9 mouse cellular contexts compared by ENCODE assay signal in genomic region chr7:142428213-142428612, GRCm38 (mm10). TPM values are rescaled to one million over a fixed set of nuclear protein-coding genes. Genes with fewer than 3 reads are reported as not detected.
DNase-seq lines count a peak whose midpoint lies in the region; TF ChIP-seq lines count a peak whose summit lies in the region.
"Had no signal": no experiment of that assay in that cellular context is flagged by ENCODE, and none has a peak within 500 bp of the region (broad histone marks: within the 10 kb centered on the region; RNA-seq: fewer than 3 reads in every experiment).

No protein-coding gene starts in this region.

- H3K27me3 ChIP-seq in cerebellum, adult 2 months (ENCODE audit: control insufficient read depth, insufficient read depth, low read length) = no peaks in the 10 kb centered on the region

- TF ChIP-seq CTCF in cerebellum, adult 2 months (IDR thresholded peaks at IDR 0.05; ENCODE audit: borderline replicate concordance, insufficient read depth, low read depth, low read length) = peak; percentile 36; the same call in 1 of the 2 replicates
- TF ChIP-seq CTCF in lung, adult 2 months (IDR thresholded peaks at IDR 0.05; ENCODE audit: insufficient read depth, low read length) = peak; percentile 1; the same call in 1 of the 2 replicates
- 0 out of 2 replicates have a peak, but pooled peaks have one; percentile 14 for TF ChIP-seq CTCF in cortical plate, adult 2 months (IDR thresholded peaks at IDR 0.05; ENCODE audit: extremely low read depth, insufficient read depth, low read length)

- peaks cover under 1% of the 10 kb centered on the region; the same call in 1 of the 2 replicates for H3K4me1 ChIP-seq in cerebellum, adult 2 months (ENCODE audit: control insufficient read depth, insufficient read depth, low read length)
- peaks cover 5% of the 10 kb centered on the region; the same call in 1 of the 2 replicates for H3K4me1 ChIP-seq in lung, adult 2 months (ENCODE audit: control insufficient read depth, insufficient read depth, low read length)
- H3K4me1 ChIP-seq in cortical plate, adult 2 months (ENCODE audit: control insufficient read depth, insufficient read depth, low read length) = no peaks in the 10 kb centered on the region; the same call in 1 of the 2 replicates

- DNase-seq in cerebellum, adult 2 months = peak in 1 of 2 experiments; percentile 21
- DNase-seq in cerebellum, adult 8-10 months = no peak
- DNase-seq in lung, adult 2 months = no peak
- DNase-seq in lung, adult 18-20 months = no peak
- DNase-seq in induced T-regulatory cell, adult 2 months (ENCODE audit: low read depth) = peak; percentile 27
- peak; percentile 82 for DNase-seq in retina, postnatal 1 day
- DNase-seq in spleen, adult 12 weeks (ENCODE audit: low spot score) = no peak

- H3K27ac ChIP-seq in cerebellum, adult 2 months (ENCODE audit: insufficient read depth, low read length) = no peak overlapping the region
- no peak overlapping the region for H3K27ac ChIP-seq in cortical plate, adult 2 months (ENCODE audit: insufficient read depth, low read length)

- 52% methylated on average over 7 of the region's 7 CpGs for WGBS in cerebellum, adult 2 months
- 37% methylated on average over 7 of the region's 7 CpGs for WGBS in lung, adult 2 months

- TF ChIP-seq POLR2A in cerebellum, adult 2 months (IDR thresholded peaks at IDR 0.05; ENCODE audit: borderline replicate concordance, insufficient read depth, low read length) = no peak
- TF ChIP-seq POLR2A in lung, adult 2 months (IDR thresholded peaks at IDR 0.05; ENCODE audit: borderline replicate concordance, extremely low read depth, low read depth, low read length) = no peak
- no peak for TF ChIP-seq POLR2A in cortical plate, adult 2 months (IDR thresholded peaks at IDR 0.05; ENCODE audit: extremely low read depth, insufficient read depth, low read length)

- no peak overlapping the region for H3K4me3 ChIP-seq in cerebellum, adult 2 months (replicated peaks; ENCODE audit: insufficient read depth, low read depth, low read length)
- H3K4me3 ChIP-seq in lung, adult 2 months (replicated peaks; ENCODE audit: extremely low read depth, low read depth, low read length) = no peak overlapping the region
- H3K4me3 ChIP-seq in cortical plate, adult 2 months (ENCODE audit: insufficient read depth, low read length) = no peak overlapping the region

RNA-seq across cellular contexts. Expression of gene Syt8, which starts 6.4 kb away (rescaled TPM):
- not detected in 2 replicates for polyA plus RNA-seq in cerebellum, adult 2 months (2012; rRNA removed)
- polyA plus RNA-seq in lung, adult 2 months (2012; rRNA removed) = 0.19 and 8.6 TPM in 2 replicates
- polyA plus RNA-seq in cortical plate, adult 2 months (2012; rRNA removed) = not detected in 2 replicates

RNA-seq across cellular contexts. Expression of gene Tnni2, which starts 13.4 kb away (rescaled TPM):
- polyA plus RNA-seq in cerebellum, adult 2 months (2012; rRNA removed) = 0.52 TPM in 1 of 2 replicates, not detected in the other
- 3.1 and 223 TPM in 2 replicates for polyA plus RNA-seq in lung, adult 2 months (2012; rRNA removed)
- 0.86 and 1.4 TPM in 2 replicates for polyA plus RNA-seq in cortical plate, adult 2 months (2012; rRNA removed)

RNA-seq across cellular contexts. Expression of gene Lsp1, which starts 32.4 kb away (rescaled TPM):
- polyA plus RNA-seq in cerebellum, adult 2 months (2012; rRNA removed) = 4.2 and 5.9 TPM in 2 replicates
- 131 and 188 TPM in 2 replicates for polyA plus RNA-seq in lung, adult 2 months (2012; rRNA removed)
- 10.2 and 12.2 TPM in 2 replicates for polyA plus RNA-seq in cortical plate, adult 2 months (2012; rRNA removed)

RNA-seq across cellular contexts. Expression of gene Ctsd, which starts 40.4 kb away (rescaled TPM):
- 401 and 405 TPM in 2 replicates for polyA plus RNA-seq in cerebellum, adult 2 months (2012; rRNA removed)
- polyA plus RNA-seq in lung, adult 2 months (2012; rRNA removed) = 689 and 921 TPM in 2 replicates
- polyA plus RNA-seq in cortical plate, adult 2 months (2012; rRNA removed) = 421 and 455 TPM in 2 replicates

RNA-seq across cellular contexts. Expression of gene Gm49369, which starts 45.7 kb away (rescaled TPM):
- 1.00 and 1.0 TPM in 2 replicates for polyA plus RNA-seq in cerebellum, adult 2 months (2012; rRNA removed)
- polyA plus RNA-seq in lung, adult 2 months (2012; rRNA removed) = 0.24 TPM in 1 of 2 replicates, not detected in the other
- polyA plus RNA-seq in cortical plate, adult 2 months (2012; rRNA removed) = 0.45 and 1.4 TPM in 2 replicates
- polyA plus RNA-seq: stomach, embryonic 16.5 days had no signal

Comparison
In these comparisons a context has a peak if more than half of its experiments do, and no peak if none do; other contexts are left out.
1. DNase-seq: peak in induced T-regulatory cell, adult 2 months (single experiment) and retina, postnatal 1 day (single experiment); none in cerebellum, adult 8-10 months (single experiment), lung, adult 2 months (single experiment), lung, adult 18-20 months (0 of 2) and spleen, adult 12 weeks (single experiment).
2. RNA of gene Lsp1, which starts 32.4 kb away (polyA plus RNA-seq): 131 to 188 TPM in lung, adult 2 months; 10.2 to 12.2 TPM in cortical plate, adult 2 months and 4.2 to 5.9 TPM in cerebellum, adult 2 months; every median in the first group is over 10 times any median in the second.
3. Peak in every context shown above with its lines, with median percentiles within 50 percentile points of each other: CTCF ChIP-seq.